Comparison of ENCODE assay signal across 24 mouse cellular contexts in genomic region chrX:12249071-12249470, GRCm38 (mm10).
A peak's percentile ranks its signal among the peaks of the same experiment; 100 is the strongest.
DNase-seq lines count a peak whose midpoint lies in the region; ATAC-seq lines count a peak whose summit lies in the region.
"Had no signal": no experiment of that assay in that cellular context is flagged by ENCODE, and none has a peak within 500 bp of the region (broad histone marks: within the 10 kb centered on the region; RNA-seq: fewer than 3 reads in every experiment).

No protein-coding gene starts in this region.

- no peaks in the 10 kb centered on the region for H3K36me3 ChIP-seq in kidney, embryonic 15.5 days
- H3K36me3 ChIP-seq in embryonic facial prominence, embryonic 14.5 days (ENCODE audit: control insufficient read depth, insufficient read depth, low read length): no peaks in the 10 kb centered on the region
- no peaks in the 10 kb centered on the region for H3K36me3 ChIP-seq in limb, embryonic 10.5 days
- H3K36me3 ChIP-seq: embryonic facial prominence, embryonic 15.5 days; limb, embryonic 12.5 days; lung, embryonic 15.5 days had no signal

- H3K9ac ChIP-seq in kidney, embryonic 15.5 days: no peak overlapping the region
- H3K9ac ChIP-seq in embryonic facial prominence, embryonic 14.5 days (ENCODE audit: low read depth, low read length): no peak overlapping the region
- H3K9ac ChIP-seq: embryonic facial prominence, embryonic 15.5 days; limb, embryonic 12.5 days; liver, embryonic 14.5 days; lung, embryonic 15.5 days had no signal

- ATAC-seq in kidney, embryonic 15.5 days (replicated peaks; ENCODE audit: low FRiP score): no peak
- no peak for ATAC-seq in embryonic facial prominence, embryonic 14.5 days (ENCODE audit: low read depth)
- ATAC-seq: Patski had no signal

- DNase-seq in embryo, embryonic 11 days: peak; percentile 12
- DNase-seq in embryo, embryonic 10.5 days (ENCODE audit: low spot score): no peak
- peak; percentile 4 to 18 for DNase-seq in kidney, adult 8-10 months
- DNase-seq in MN1 (ENCODE audit: low spot score): peak; percentile 25
- DNase-seq in embryonic facial prominence, embryonic 14.5 days (ENCODE audit: low spot score): peak; percentile 47
- DNase-seq in thymus, postnatal 0 days (ENCODE audit: low spot score): no peak
- DNase-seq in limb, embryonic 10.5 days (ENCODE audit: low spot score): no peak
- DNase-seq: cerebellum, adult 18-20 months; cerebellum, postnatal 36 days; heart, adult 18-20 months; layer of hippocampus, adult 9-11 months; retina, postnatal 1 day; right cerebral cortex, postnatal 4 days; thymus, adult 2 months had no signal

- peaks cover 3% of the 10 kb centered on the region; the same call in 1 of the 2 replicates for H3K4me1 ChIP-seq in kidney, embryonic 15.5 days
- H3K4me1 ChIP-seq in embryonic facial prominence, embryonic 14.5 days (ENCODE audit: control insufficient read depth, insufficient read depth, low read length): no peaks in the 10 kb centered on the region
- peaks cover 13% of the 10 kb centered on the region for H3K4me1 ChIP-seq in limb, embryonic 10.5 days
- H3K4me1 ChIP-seq: embryonic facial prominence, embryonic 15.5 days; limb, embryonic 12.5 days had no signal

- peaks cover 16% of the 10 kb centered on the region; the same call in 1 of the 2 replicates for H3K27me3 ChIP-seq in kidney, embryonic 15.5 days
- H3K27me3 ChIP-seq in embryonic facial prominence, embryonic 14.5 days (replicated peaks; ENCODE audit: control insufficient read depth, insufficient read depth, low read length): no peaks in the 10 kb centered on the region
- peaks cover 49% of the 10 kb centered on the region for H3K27me3 ChIP-seq in limb, embryonic 10.5 days (ENCODE audit: low read depth, poor library complexity, severe bottlenecking)
- H3K27me3 ChIP-seq: CH12.LX; embryonic facial prominence, embryonic 15.5 days; lung, embryonic 15.5 days; Patski had no signal

- no peak overlapping the region for H3K4me3 ChIP-seq in kidney, embryonic 15.5 days (replicated peaks)
- no peak overlapping the region for H3K4me3 ChIP-seq in embryonic facial prominence, embryonic 14.5 days (ENCODE audit: low read depth, low read length)
- no peak overlapping the region for H3K4me3 ChIP-seq in limb, embryonic 10.5 days
- H3K4me3 ChIP-seq: embryonic facial prominence, embryonic 15.5 days; limb, embryonic 12.5 days; lung, embryonic 15.5 days had no signal

- WGBS in kidney, embryonic 15.5 days: 39% methylated on average over 4 of the region's 4 CpGs
- WGBS in embryonic facial prominence, embryonic 14.5 days: 38% methylated on average over 4 of the region's 4 CpGs
- WGBS in limb, embryonic 10.5 days: 43% methylated on average over 4 of the region's 4 CpGs

- no peak overlapping the region for H3K4me2 ChIP-seq in kidney, embryonic 15.5 days
- no peak overlapping the region for H3K4me2 ChIP-seq in embryonic facial prominence, embryonic 14.5 days (ENCODE audit: low read depth, low read length)
- H3K4me2 ChIP-seq: embryonic facial prominence, embryonic 15.5 days; limb, embryonic 12.5 days; lung, embryonic 15.5 days; midbrain, embryonic 11.5 days had no signal

- H3K9me3 ChIP-seq in kidney, embryonic 15.5 days (replicated peaks): no peaks in the 10 kb centered on the region
- no peaks in the 10 kb centered on the region for H3K9me3 ChIP-seq in embryonic facial prominence, embryonic 14.5 days (ENCODE audit: control insufficient read depth, low read length)
- no peaks in the 10 kb centered on the region for H3K9me3 ChIP-seq in limb, embryonic 10.5 days (replicated peaks)
- H3K9me3 ChIP-seq: embryonic facial prominence, embryonic 15.5 days; lung, embryonic 15.5 days had no signal

- no peak overlapping the region for H3K27ac ChIP-seq in kidney, embryonic 15.5 days
- H3K27ac ChIP-seq in embryonic facial prominence, embryonic 14.5 days (replicated peaks; ENCODE audit: low read depth, low read length): no peak overlapping the region
- H3K27ac ChIP-seq in limb, embryonic 10.5 days: no peak overlapping the region
- H3K27ac ChIP-seq: embryonic facial prominence, embryonic 15.5 days; kidney, postnatal 0 days; limb, embryonic 12.5 days; liver, embryonic 14.5 days; lung, embryonic 15.5 days; macrophage had no signal

Comparison
In these comparisons a context has a peak if more than half of its experiments do, and no peak if none do; other contexts are left out.
1. DNase-seq: peak in embryo, embryonic 11 days (single experiment), kidney, adult 8-10 months (2 of 2), MN1 (single experiment) and embryonic facial prominence, embryonic 14.5 days (single experiment); none in embryo, embryonic 10.5 days (single experiment), thymus, postnatal 0 days (single experiment) and limb, embryonic 10.5 days (single experiment).